Mouse (Mus musculus) liver, embryonic 14.5 days (tissue): ENCODE data around the gene AC131692.1. TPM values are rescaled to one million over a fixed set of nuclear protein-coding genes. Genes with fewer than 3 reads are reported as not detected.

Experiments used
- ATAC-seq: fragments of 200-750 bp; cut with Nextera tagmentation; 2 replicates; pipeline ENCODE4 v1.8.0; 2017; ENCODE audit warnings: moderate number of reproducible peaks, mild to moderate bottlenecking, moderate library complexity; ENCODE audit not compliant: insufficient read depth
- DNase-seq, 3 experiments: peaks; one replicate each; pipeline ENCODE4 v3.0.0-alpha.2; 2012 to 2013; ENCODE audit warnings: low read depth in 3 of 3, low spot score in 3 of 3
- H3K27ac ChIP-seq: fragments of 300-500 bp; sonication (generic); 2 replicates; pipeline ENCODE4 v1.5.1; 2014; ENCODE audit warnings: moderate library complexity, mild to moderate bottlenecking, control low read depth, inconsistent platforms
- H3K27me3 ChIP-seq: fragments of 300-500 bp; sonication (generic); 2 replicates; pipeline ENCODE4 v1.6.1; 2014; ENCODE audit warnings: mild to moderate bottlenecking, low read length, moderate library complexity; ENCODE audit not compliant: control insufficient read depth, insufficient read depth
- H3K36me3 ChIP-seq: fragments of 300-500 bp; sonication (generic); replicated peaks from 2 replicates; pipeline ENCODE4 v1.6.1; 2014; ENCODE audit warnings: low read depth; ENCODE audit not compliant: control insufficient read depth, insufficient read depth
- H3K4me1 ChIP-seq, 2 experiments: fragments of 200-500 bp in 1 of 2; fragments of 300-500 bp in 1 of 2; sonication (generic) in 1 of 2; replicated peaks; 2 replicates each; pipeline ENCODE4 v1.6.1; 2012 to 2014; ENCODE audit warnings: antibody characterized with exemption in 1 of 2, inconsistent platforms in 1 of 2, low read length in 1 of 2; ENCODE audit not compliant: control insufficient read depth in 2 of 2, insufficient read depth in 2 of 2
- H3K4me2 ChIP-seq: fragments of 300-500 bp; sonication (generic); 2 replicates; pipeline ENCODE4 v1.6.1; 2014; ENCODE audit warnings: low read depth, mild to moderate bottlenecking, control low read depth, moderate library complexity
- H3K4me3 ChIP-seq, 2 experiments: fragments of 200-500 bp in 1 of 2; fragments of 300-500 bp in 1 of 2; sonication (generic) in 1 of 2; 2 replicates each; pipeline ENCODE4 v1.5.1; 2012 to 2014; ENCODE audit warnings: low read depth in 2 of 2, low read length in 2 of 2, mild to moderate bottlenecking in 2 of 2, control low read depth in 1 of 2, inconsistent platforms in 1 of 2, moderate library complexity in 1 of 2; ENCODE audit not compliant: insufficient read depth in 1 of 2
- H3K9ac ChIP-seq: fragments of 300-500 bp; sonication (generic); replicated peaks from 2 replicates; pipeline ENCODE4 v1.6.1; 2014; ENCODE audit warnings: mild to moderate bottlenecking, control low read depth, moderate library complexity
- H3K9me3 ChIP-seq: fragments of 300-500 bp; sonication (generic); 2 replicates; pipeline ENCODE4 v1.6.1; 2016; ENCODE audit warnings: low read length, mixed read lengths; ENCODE audit not compliant: control insufficient read depth
- CTCF ChIP-seq: IDR thresholded peaks from 2 replicates; pipeline ENCODE4 v1.5.1; 2016; ENCODE audit warnings: antibody characterized with exemption, low read depth, control low read depth
- EP300 ChIP-seq: IDR thresholded peaks from 2 replicates; pipeline ENCODE4 v1.6.1; 2016; ENCODE audit warnings: antibody characterized with exemption, low read depth
- WGBS: fragments of 180-500 bp; shearing (Covaris S2); extraction: QIAGEN DNeasy Blood & Tissue Kit; methylation state at CpG from one replicate; pipeline ENCODE4 v1.1.7; 2014; ENCODE audit not compliant: insufficient replicate concordance; 5-methylcytosine and 5-hydroxymethylcytosine counted together
- polyA plus RNA-seq, 2 experiments: library from polyadenylated mRNA; depleted of rRNA in 1 of 2; stranded (reverse) in 1 of 2; unstranded in 1 of 2; fragments of >200 nt; fragmentation: Nextera tagmentation in 1 of 2; extraction: Ambion mirVana in 1 of 2; gene quantifications; 2 replicates each; pipeline versions ENCODE4 v1.2.1 to v1.2.3; 2012 to 2014

The AC131692.1 gene
- 0.68 TPM in 1 of 2 replicates, not detected in the other for polyA plus RNA-seq (2012; rRNA removed)
- polyA plus RNA-seq (2014; fragmentation: Nextera tagmentation; extraction: Ambion mirVana): 0.22 TPM in 1 of 2 replicates, not detected in the other

- Histone ChIP-seq H3K4me3 (no peak within 1 kb of the TSS), H3K9me3 (no peaks in the 10 kb centered on the region), H3K36me3 (peaks cover 53% of the 10 kb centered on the region), H3K27me3 (no peaks in the 10 kb centered on the region), H3K4me2 (no peak within 1 kb of the TSS), H3K27ac (no peak within 1 kb of the TSS), H3K9ac (no peak within 1 kb of the TSS), H3K4me1 (no peaks in the 10 kb centered on the region)
- ATAC-seq (no peak), DNase-seq (no peak)
- TF ChIP-seq EP300: no peak
- no peak for TF ChIP-seq CTCF
- WGBS: 77% methylated on average over 7 of the region's 7 CpGs
Observed at GRCm38 (mm10) chr19:6094119-6094518, at the start of gene AC131692.1. Gene AC131692.1 (plus strand): TSS chr19:6094419.

GRCm38 (mm10) chr19:6045366-6046293 is 48.6 kb upstream of the AC131692.1 start:
- H3K27ac ChIP-seq: peak overlapping the region; percentile 96
- 11% methylated on average over 20 of the region's 20 CpGs for WGBS
- H3K27me3 ChIP-seq: no peaks in the 10 kb centered on the region
- H3K36me3 ChIP-seq: peaks cover 25% of the 10 kb centered on the region
- peak; percentile 53 for ATAC-seq
- H3K4me1 ChIP-seq: peaks cover 15 to 21% of the 10 kb centered on the region in 2 experiments
- no peak for TF ChIP-seq EP300
- peak; percentile 44 for TF ChIP-seq CTCF
- peak overlapping the region; percentile 99 for H3K4me2 ChIP-seq
- peak; percentile 49 to 66 (median 51) for DNase-seq
- peak overlapping the region; percentile 97 for H3K9ac ChIP-seq
- peak overlapping the region; percentile 90 to 91 for H3K4me3 ChIP-seq
- H3K9me3 ChIP-seq: no peaks in the 10 kb centered on the region

GRCm38 (mm10) chr19:6046294-6047153 is 47.7 kb upstream of the AC131692.1 start, which contains the start of gene Syvn1:
Gene Syvn1 (plus strand): TSS chr19:6046576.
- H3K36me3 ChIP-seq: peaks cover 34% of the 10 kb centered on the region
- H3K27ac ChIP-seq: peak within 1 kb of the TSS; percentile 96
- WGBS: under 1% methylated on average over 65 of the region's 65 CpGs
- TF ChIP-seq EP300 (peak; percentile 33; the same call in 1 of the 2 replicates), CTCF (no peak)
- H3K4me2 ChIP-seq: peak within 1 kb of the TSS; percentile 99
- peaks cover 15 to 21% of the 10 kb centered on the region in 2 experiments for H3K4me1 ChIP-seq
- no peaks in the 10 kb centered on the region for H3K9me3 ChIP-seq
- peak; percentile 92 for ATAC-seq
- H3K9ac ChIP-seq: peak within 1 kb of the TSS; percentile 97
- H3K4me3 ChIP-seq: peak within 1 kb of the TSS; percentile 90 to 91
- DNase-seq: peak; percentile 93 to 96 (median 95)
- no peaks in the 10 kb centered on the region for H3K27me3 ChIP-seq

GRCm38 (mm10) chr19:6047154-6047898 is 46.9 kb upstream of the AC131692.1 start:
- H3K9ac ChIP-seq: peak overlapping the region; percentile 97
- peak overlapping the region; percentile 90 to 91 for H3K4me3 ChIP-seq
- peak overlapping the region; percentile 99 for H3K4me2 ChIP-seq
- peaks cover 15 to 21% of the 10 kb centered on the region in 2 experiments for H3K4me1 ChIP-seq
- TF ChIP-seq CTCF: peak; percentile 8; the same call in 1 of the 2 replicates
- TF ChIP-seq EP300: no peak
- no peaks in the 10 kb centered on the region for H3K27me3 ChIP-seq
- WGBS: 2% methylated on average over 43 of the region's 44 CpGs
- H3K9me3 ChIP-seq: no peaks in the 10 kb centered on the region
- H3K36me3 ChIP-seq: peaks cover 42% of the 10 kb centered on the region
- H3K27ac ChIP-seq: peak overlapping the region; percentile 96
- DNase-seq (no peak), ATAC-seq (peak; percentile 13)
